Mouse (Mus musculus) embryo, embryonic 11.5 days (tissue): ENCODE measurements around the gene Krtap9-5.

Experiments used
- DNase-seq: peaks from one replicate; pipeline ENCODE4 v3.0.0-alpha.2; 2012; ENCODE audit warnings: low read depth, low spot score

Krtap9-5 gene

DNA sequence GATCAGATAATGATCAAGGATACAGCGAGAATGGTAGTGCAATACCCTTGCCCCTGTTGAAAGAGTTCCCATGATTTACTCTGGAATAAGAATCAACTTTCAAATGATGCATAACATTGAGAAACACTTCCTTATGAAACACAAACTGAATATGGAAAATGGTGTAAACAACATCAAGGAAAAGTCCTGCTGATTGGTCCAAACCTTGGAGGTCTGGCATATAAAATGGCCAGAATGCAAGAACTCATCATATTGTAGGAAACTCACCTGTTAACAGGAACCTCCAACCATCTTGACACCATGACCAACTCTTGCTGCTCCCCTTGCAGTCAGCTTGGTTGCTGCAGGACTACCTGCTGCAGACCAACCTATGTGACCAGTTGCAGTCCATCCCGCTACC is at the start of gene Krtap9-5:
Gene Krtap9-5 (plus strand): TSS at position 301 of the 400 bp plus-strand sequence.
- no peak for DNase-seq

DNA sequence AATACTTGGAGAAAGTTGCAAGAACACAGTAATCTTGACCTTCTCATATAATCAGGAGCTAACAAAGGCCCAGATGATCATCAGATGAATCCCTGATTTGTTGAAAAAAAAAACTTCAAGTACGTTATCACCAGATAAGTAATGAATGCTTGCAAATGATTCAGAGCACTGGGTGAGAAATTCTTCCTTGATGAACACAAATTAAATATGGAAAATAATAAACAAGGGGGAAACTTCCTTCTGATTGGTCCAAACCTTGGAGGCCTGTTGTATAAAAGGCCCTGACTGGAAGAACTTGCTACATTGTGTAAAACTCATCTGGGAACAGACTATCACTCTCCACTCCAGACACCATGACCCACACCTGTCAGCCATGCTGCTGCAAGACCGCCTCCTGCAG is 40.7 kb upstream of the Krtap9-5 start, which contains the start of gene Krtap31-1:
Gene Krtap31-1 (plus strand): TSS at position 301 of the 400 bp plus-strand sequence.
- no peak for DNase-seq

DNA sequence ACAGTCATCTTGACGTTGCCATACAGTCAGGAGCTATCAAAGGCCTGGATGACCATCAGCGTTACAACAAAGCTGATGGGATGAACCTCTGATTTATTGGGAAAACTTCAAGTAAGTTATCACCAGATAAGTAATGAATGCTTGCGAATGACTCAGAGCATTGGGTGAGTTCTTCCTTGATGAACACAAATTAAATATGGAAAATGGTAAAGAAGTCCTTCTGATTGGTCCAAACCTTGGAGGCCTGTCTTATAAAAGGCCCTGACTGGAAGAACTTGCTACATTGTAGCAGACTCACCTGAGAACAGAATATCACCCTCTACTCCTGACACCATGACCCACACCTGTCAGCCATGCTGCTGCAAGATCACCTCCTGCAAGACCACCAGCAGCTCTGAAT is 33.8 kb upstream of the Krtap9-5 start, which contains the start of gene Gm11565:
Gene Gm11565 (plus strand): TSS at position 301 of the 400 bp plus-strand sequence.
- DNase-seq, result no peak

DNA sequence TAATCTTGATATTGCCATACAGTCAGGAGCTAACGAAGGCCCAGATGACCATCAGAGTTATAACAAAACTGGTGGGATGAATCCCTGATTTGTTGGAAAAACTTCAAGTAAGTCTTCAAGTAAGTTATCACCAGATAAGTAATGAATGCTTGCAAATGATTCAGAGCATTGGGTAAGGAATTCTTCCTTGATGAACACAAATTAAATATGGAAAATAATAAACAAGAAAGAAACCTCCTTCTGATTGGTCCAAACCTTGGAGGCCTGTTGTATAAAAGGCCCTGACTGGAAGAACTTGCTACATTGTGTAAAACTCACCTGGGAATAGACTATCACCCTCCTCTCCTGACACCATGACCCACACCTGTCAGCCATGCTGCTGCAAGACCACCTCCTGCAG is 12.3 kb upstream of the Krtap9-5 start, which contains the start of gene Krtap31-2:
Gene Krtap31-2 (plus strand): TSS at position 301 of the 400 bp plus-strand sequence.
- no peak for DNase-seq

DNA sequence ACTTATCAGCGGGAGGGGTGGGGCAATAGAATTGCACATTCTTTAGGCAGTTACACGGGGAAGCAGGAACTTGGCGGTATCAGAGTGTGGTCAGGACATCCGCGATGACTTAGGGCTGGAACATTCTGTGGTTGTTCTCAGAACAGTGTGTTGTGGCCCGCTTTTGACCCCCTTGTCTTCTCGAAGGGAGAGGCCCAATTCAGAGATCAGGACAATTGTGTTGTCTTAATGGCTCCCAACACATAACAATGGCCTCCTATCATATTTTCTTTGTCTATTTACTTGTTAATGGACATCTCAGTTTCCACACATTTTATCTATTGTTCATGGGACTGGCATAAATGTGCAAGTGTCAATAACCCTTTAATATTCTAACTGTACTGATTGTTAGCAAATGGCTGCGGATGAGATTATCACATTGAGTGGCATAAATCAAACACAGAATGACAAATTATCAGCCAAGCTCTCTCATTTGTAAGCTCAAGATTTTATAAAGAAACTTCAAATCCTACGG is 10.5 kb upstream of the Krtap9-5 start:
- no peak for DNase-seq

DNA sequence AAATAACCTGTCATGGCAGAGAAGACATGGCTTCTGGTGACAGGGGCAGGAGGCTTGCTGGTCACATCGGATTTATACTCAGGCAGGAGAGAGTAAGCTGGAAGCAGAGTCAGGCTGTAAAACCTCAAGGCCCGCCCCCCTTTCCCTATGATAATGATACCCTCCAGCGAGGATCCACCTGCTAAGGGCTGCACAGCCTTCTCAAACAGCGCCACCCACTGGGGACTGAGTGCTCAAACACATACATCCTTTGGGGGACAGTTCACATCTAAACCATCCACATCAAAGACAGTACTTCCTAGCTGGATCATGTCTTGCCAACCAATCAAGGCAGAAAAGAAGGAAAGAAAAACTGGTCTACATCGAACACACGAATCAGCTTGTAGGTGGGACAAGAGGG is 15.9 kb downstream of the Krtap9-5 start:
- no peak for DNase-seq

DNA sequence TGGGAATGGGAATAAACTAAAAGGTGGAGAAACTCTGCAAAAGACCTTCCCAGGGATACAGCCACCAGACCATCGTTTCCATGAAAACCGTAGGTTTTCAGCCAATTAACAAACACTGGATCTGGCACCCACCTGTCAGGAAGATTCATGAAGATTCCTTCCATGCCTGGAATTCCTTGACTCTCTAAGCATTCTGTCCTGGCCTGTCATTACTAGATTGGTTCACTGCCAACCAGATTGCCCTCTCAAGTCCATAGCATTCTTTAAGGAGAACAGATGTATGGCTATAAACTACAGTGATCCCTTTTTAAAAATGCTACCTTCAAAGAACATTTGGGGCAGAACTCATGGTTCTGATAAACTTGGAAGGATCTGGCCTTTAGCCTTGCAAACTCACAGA is 17.7 kb downstream of the Krtap9-5 start:
- DNase-seq, result no peak

DNA sequence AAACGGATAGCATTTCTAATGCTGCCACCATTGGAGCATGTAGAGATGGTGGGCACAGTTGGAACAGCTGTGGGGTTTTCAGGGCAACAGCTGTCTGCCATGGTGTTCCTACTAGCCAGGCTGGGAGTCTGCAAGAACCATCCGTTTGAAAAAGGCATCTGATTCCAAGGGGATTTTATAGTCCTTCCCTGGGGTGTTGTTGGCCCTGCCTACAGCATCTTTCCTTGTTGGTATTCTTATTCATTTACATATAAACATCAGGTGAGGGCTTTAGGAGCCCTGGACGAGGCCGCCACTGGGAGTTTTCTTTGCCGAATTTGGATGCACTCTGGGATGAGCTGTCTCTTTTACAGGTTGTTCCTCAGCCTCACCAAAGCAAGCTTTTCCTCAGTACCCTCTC is 30.7 kb downstream of the Krtap9-5 start, which contains the start of gene Krtap29-1:
Gene Krtap29-1 (minus strand): TSS at position 101 of the 400 bp plus-strand sequence.
- no peak for DNase-seq

DNA sequence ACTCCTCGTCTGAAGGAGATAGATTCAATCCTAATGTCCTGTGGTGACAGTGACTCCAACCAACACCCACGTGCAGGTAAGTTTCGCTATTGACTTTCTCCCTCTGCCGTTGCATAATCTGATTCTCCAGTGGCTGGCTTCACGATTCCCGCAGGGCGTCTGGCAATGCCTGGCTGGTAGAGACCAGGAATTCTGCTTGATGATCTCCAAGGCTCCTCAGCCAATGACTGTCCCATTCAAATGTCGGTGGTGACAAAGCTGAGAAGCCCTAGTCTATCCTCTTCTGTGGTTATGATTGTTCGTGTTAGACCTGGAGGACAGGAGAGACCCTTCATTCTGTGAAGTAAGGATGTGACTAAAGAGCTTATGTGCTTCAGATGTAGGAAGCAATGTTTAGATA is 34.5 kb downstream of the Krtap9-5 start:
- no peak for DNase-seq

DNA sequence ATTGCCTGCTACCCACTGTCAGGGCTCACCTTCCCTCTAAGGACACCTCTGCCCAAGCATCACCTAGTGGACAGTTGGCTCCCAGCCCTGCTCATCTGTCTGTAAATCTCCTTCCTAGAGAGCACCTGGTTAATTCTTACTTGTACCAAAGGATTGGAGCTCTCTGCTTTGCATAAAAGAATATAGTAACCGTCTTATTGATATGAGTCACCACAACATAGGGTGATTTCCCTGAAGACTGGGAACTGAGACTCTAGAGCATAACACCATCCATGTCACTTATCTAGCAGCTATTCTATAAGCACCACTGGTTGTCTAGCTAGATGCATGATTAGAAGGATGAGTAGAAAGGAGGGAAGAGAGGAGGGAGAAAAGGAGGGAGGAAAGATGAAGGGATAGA is 35.2 kb downstream of the Krtap9-5 start:
- DNase-seq, result no peak

DNA sequence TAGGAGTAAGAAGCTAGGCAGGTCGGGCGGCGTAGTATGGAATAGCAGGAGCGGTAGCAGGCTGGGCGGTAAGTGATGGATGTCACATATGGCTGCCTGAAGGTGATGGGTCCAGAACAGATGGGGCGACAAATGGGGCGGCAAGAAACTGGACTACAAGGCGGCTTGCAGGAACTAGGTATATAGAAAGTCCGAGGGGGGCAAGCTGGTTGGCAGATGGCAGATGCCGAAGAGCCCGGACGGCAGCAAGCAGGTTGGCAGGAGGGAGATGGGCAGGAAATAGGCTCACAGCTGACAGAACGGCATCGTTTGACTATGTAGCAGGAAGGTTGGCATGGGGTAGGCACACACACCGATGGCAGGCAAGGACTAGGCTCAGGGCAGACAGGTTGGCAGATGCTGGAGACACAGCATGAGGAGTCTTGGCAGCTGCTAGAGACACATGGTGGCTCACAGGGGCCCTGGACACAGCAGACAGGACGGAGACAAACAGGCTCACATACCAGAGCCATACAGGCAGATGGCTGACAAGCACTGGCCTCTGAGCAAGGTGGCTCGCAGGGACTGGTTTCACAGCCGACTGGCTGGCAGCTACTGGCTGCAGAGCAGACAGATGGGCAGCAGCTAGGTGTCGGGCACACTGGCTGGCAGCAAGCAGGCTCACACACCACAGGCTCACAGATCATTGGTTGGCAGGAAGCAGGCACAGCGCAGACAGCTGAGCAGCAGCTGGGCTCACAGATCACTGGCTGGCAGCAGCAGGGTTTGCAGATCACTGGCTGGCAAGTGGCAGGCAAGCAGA is 37.2 kb downstream of the Krtap9-5 start:
- no peak for DNase-seq

DNA sequence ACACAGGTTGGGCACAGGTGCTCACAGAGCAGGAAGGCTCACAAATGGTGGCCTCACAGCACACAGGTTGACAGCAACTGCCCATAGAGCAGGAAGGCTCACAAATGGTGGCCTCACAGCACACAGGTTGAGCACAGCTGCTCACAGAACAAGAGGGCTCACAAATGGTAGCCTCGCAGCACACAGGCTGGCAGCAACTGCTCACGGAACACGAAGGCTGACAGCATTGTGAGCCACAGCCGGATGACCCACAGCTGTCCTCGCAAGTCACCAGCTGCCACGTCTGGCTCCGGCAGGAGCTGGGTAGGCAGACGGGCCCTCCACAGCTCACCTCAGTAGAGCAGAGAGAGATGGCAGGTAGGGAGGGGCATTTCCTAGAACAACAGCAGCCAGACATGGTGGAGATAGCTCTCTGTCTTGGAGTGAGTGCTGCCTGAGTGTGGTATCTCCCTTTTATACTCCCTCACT is 37.9 kb downstream of the Krtap9-5 start, which contains the start of gene Krtap16-1:
Gene Krtap16-1 (minus strand): TSS at position 418 of the 468 bp plus-strand sequence.
- DNase-seq, result no peak

DNA sequence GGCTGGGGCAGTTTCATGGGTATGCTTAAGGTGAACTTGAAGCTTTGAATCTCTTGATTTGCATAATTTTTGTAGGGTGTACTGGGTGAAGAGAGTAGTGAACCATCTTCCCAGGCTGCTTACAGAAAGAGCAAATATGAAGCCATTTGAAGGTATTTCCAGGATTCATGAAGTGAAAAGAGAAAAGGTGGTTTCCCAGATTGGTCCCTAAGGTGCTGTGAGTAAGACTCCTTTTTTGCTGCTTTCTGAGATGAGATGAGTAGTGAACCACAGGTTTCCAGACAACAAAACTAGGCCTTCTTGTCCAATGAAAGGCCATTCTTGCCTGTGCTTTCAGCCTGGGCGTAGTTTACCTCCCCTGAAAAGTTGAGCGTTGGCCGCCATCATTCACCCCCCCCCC is 40.3 kb downstream of the Krtap9-5 start:
- DNase-seq, result no peak

DNA sequence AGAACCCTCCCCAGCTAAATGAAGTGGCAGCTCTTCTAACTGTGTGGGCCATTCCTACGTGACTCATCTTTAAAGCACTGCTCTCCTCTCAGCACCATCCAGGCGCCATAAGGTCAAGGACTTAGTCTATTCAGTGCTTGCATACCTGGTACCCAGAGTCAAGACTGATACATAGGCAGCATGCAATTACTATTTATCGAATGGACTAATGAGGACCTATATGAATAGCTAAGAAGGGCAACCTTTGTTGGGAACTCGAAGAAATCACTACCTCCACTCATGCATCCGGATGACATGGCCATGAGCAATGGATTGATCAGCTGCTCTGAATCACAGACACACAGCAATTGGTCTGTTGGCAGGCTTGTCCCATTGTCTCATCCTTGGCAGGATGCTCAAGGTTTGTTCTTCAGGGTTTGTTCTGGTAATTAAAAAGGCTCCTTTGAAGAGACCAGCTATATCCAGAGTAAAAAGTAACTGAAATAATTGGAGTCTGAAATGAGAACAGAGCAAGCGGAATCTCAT is 41.7 kb downstream of the Krtap9-5 start:
- no peak for DNase-seq

DNA sequence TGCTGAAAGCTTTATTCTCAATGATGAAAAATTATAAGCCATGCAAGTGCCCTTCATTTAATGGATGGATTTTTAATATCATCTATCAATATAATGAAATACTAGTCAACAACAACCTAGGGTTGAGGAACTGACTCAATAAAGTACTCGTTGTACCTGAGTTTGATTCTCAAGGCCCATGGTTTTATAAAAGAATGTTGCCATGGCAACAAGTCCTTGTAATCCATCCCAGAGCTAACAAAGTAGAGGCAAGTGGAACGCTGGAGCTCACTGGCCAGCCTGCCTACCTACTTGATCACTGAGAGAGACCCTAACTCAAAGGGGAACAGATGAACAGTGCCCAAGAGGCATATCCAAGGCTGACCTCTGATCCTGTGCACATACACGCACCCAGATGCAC is 42.3 kb downstream of the Krtap9-5 start:
- DNase-seq, result no peak

DNA sequence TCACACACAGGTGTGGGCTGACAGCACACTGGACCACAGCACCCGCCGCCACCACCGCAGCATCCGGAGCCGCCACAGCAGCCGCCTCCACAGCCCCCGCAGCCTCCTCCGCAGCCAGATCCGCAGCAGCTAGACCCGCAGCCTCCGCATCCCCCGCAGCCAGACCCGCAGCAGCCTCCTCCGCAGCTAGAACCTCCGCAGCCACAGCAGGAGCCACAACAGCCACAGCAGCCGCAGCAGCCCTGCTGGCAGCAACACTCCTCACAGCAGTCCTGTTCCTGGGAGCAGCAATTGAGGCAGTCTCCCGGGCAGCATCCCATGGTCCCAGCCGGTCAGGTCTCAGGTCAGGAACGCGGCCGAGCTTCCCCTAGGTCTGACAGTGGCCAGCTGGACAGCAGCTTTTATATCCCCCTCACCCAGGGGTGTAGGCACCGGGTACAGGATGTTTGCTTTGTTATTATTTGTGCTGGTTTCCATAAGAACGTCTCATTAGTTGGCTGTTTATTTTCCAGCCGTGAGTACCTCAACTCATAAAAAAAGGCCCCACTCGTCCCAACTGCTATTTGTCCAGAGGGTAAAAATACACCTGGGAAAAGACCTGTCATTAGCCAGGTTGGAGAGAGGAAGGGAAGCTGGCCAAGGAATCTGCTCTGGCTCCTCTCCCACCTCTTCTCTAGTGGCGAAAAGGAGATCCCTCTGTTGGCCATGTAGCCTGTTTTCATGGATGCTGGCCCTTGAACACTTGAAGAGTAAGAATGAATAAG is 45.5 kb downstream of the Krtap9-5 start, which contains the start of gene Krtap17-1:
Gene Krtap17-1 (minus strand): TSS at position 375 of the 764 bp plus-strand sequence.
- DNase-seq, result no peak

DNA sequence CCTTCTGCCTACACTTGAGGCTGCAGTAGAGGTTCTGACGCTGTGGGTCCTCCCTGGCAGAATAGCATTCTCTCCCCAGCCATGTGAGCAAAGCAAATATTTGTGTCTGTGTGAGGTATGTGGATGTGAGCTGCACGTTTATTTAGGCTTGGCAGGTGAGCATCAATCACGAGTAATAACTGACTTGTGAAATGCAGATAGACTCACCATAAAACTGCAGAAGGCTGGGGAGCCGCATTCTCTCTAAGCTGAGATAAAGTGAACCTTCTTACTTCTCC is 46.0 kb downstream of the Krtap9-5 start:
- DNase-seq, result no peak

DNA sequence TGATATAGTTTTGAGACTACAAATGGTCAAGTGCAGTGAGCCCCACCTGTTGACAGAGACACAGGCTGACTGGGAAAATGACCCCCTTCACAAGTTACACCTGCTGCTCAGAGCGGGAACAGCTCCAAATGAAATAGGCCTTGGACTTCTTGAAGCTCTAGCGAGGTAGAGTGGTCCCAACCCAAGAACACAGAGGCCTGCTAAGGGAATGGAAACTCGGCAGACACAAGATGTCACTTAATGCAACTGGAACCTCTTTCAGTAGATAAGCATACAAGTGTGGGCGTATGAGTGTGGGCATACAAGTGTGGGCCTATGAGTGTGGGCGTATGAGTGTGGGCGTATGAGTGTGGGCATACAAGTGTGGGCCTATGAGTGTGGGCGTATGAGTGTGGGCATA is 50.8 kb downstream of the Krtap9-5 start:
- no peak for DNase-seq
